Mouse (Mus musculus): ENCODE data around the gene Rab3gap1. TPM values are rescaled to one million over a fixed set of nuclear protein-coding genes. Genes with fewer than 3 reads are reported as not detected.

Rab3gap1 gene
- polyA plus RNA-seq, 1 experiment from 2014 or later = 24.2 TPM

DNA sequence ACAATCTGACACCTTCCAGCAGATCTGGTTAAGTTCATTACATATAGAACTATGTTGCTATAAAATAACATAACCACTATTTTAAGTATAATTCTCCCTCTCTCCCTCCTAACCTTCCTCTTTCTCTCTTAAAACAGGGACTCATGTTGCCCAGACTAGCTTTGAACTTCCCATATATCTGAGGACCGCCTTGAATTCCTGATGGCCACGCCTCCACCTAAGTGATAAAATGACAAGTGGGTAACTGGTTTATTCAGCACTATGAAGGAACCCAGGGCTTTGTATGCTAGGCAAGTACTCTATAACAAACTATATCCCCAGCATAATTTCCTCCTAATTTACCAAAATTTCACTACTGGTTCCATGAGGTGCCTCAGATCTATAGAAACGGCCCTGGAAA lies 94.8 kb downstream of the Rab3gap1 start:
- Histone ChIP-seq H3K27ac (no peak overlapping the region), H3K4me3 (no peak overlapping the region), H3K4me2 (replicated peaks) (no peak overlapping the region), H3K27me3 (no peaks in the 10 kb centered on the region), H3K9ac (no peak overlapping the region), H3K9me3 (no peaks in the 10 kb centered on the region), H3K36me3 (peaks cover 12% of the 10 kb centered on the region), H3K4me1 (peaks cover 7% of the 10 kb centered on the region; the same call in 1 of the 2 replicates)
- 82% methylated on average over 3 of the region's 3 CpGs for WGBS
- ATAC-seq (ENCODE audit: low FRiP score, low read depth) = no peak

DNA sequence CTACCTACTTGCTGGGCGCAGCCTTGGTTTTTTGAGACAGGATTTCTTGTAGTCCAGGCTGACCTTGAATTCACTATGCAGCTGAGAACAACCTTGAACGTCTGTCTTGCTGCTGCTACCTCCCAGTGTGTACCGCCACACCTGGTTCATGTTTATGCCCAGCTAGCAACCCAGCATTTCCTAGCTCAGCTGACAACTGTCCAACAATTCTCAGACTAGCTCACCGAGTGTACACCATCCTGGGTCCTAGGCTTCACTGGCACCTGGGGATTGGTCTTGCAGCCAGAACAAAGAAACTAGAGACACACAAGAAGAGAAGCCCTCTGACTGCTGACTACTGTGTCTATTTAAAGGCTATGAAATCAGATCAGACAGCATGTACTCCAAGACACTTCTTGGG lies 102.3 kb downstream of the Rab3gap1 start:
- no peaks in the 10 kb centered on the region for H3K9me3 ChIP-seq
- H3K27ac ChIP-seq = no peak overlapping the region
- no peak overlapping the region for H3K9ac ChIP-seq
- peaks cover 15% of the 10 kb centered on the region; the same call in 1 of the 2 replicates for H3K36me3 ChIP-seq
- no peaks in the 10 kb centered on the region for H3K27me3 ChIP-seq
- no peak overlapping the region for H3K4me3 ChIP-seq
- 0 out of 2 replicates have a peak, but pooled peaks cover 3% of the 10 kb centered on the region for H3K4me1 ChIP-seq
- WGBS = 78% methylated on average over 4 of the region's 4 CpGs
- H3K4me2 ChIP-seq (replicated peaks) = no peak overlapping the region
- ATAC-seq (ENCODE audit: low FRiP score, low read depth) = no peak

DNA sequence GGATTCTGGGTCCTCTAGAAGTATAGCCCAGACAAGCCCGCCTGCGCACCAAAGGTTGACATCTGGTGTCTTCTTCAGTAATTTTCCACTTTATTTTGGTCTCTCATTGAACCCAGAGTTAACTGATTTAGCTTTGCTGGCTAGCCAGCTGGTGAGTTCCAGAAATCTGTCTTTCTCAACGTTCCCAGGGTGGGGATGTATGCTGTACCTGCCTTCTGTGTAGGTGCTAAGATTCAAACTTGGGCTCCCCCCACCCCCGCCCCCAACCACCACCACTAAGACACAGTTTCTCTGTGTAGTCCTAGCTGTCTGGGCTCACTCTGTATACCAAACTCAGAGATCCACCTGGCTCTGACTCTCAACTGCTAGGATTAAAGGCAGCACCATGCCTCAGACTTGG lies 105.5 kb downstream of the Rab3gap1 start:
- Histone ChIP-seq H3K27ac (no peak overlapping the region), H3K9ac (no peak overlapping the region), H3K9me3 (no peaks in the 10 kb centered on the region), H3K36me3 (peaks cover 15% of the 10 kb centered on the region; the same call in 1 of the 2 replicates), H3K4me1 (0 out of 2 replicates have a peak, but pooled peaks cover 3% of the 10 kb centered on the region), H3K27me3 (no peaks in the 10 kb centered on the region), H3K4me2 (replicated peaks) (no peak overlapping the region), H3K4me3 (no peak overlapping the region)
- WGBS = 88% methylated on average over 4 of the region's 4 CpGs
- ATAC-seq (ENCODE audit: low FRiP score, low read depth) = no peak

DNA sequence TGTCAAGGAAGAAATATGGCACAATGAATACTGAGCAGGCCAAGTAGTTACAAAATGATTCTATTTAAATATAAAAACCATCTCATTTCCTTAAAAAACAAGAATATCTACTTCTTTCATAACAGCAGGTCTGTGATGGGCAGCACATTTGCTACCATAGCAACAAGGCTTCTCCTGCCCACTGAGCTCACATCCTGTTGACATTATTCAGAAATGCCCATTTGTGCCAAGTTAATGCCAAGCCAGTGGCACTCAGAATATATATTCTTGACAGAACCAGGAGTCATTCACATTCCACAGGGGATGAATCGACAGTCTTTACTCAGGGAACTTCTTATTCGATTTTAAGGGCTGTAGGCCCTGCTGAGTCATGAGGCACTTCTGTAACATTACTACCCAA lies 107.1 kb downstream of the Rab3gap1 start:
- H3K27me3 ChIP-seq = no peaks in the 10 kb centered on the region
- no peak overlapping the region for H3K9ac ChIP-seq
- no peak overlapping the region for H3K27ac ChIP-seq
- H3K36me3 ChIP-seq = peaks cover 6% of the 10 kb centered on the region; the same call in 1 of the 2 replicates
- no peaks in the 10 kb centered on the region for H3K9me3 ChIP-seq
- ATAC-seq (ENCODE audit: low FRiP score, low read depth) = no peak
- no peak overlapping the region for H3K4me2 ChIP-seq (replicated peaks)
- 0 out of 2 replicates have a peak, but pooled peaks cover 3% of the 10 kb centered on the region for H3K4me1 ChIP-seq
- H3K4me3 ChIP-seq = no peak overlapping the region
- WGBS = 83% methylated on average over 2 of the region's 2 CpGs

- Histone ChIP-seq H3K4me3 (no peak overlapping the region), H3K27me3 (no peaks in the 10 kb centered on the region), H3K27ac (no peak overlapping the region), H3K36me3 (peaks cover 3% of the 10 kb centered on the region; the same call in 1 of the 2 replicates), H3K9ac (no peak overlapping the region), H3K4me2 (replicated peaks) (no peak overlapping the region), H3K4me1 (0 out of 2 replicates have a peak, but pooled peaks cover 3% of the 10 kb centered on the region), H3K9me3 (no peaks in the 10 kb centered on the region)
- no peak for ATAC-seq (ENCODE audit: low FRiP score, low read depth)
- WGBS = 88% methylated on average over 6 of the region's 6 CpGs
These were observed 107.5 kb downstream of the Rab3gap1 start for GRCm38 (mm10) chr1:127976106-127976505.

DNA sequence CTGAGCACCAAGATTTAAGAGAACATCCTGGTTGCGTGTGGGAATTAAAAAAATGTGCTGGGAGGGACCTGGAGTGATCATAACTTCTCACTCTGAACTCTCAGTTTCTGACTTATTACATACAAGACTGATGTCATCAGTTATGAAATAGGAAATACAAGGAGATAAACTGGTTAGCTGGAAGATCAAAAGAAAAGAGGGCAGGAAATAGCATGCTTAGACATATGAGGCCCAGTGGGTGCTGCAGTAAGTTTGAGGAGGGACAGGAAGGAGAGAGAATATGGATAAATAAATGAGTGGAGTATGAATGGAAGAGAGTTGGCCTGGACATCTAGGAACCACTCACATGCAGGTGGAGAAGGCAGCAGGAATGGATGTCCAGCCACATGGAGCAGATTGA lies 109.6 kb downstream of the Rab3gap1 start:
- WGBS = 85% methylated on average over 1 of the region's 1 CpGs
- no peak overlapping the region for H3K27ac ChIP-seq
- no peak overlapping the region for H3K4me3 ChIP-seq
- no peak overlapping the region for H3K9ac ChIP-seq
- 0 out of 2 replicates have a peak, but pooled peaks cover 3% of the 10 kb centered on the region for H3K4me1 ChIP-seq
- no peak for ATAC-seq (ENCODE audit: low FRiP score, low read depth)
- H3K4me2 ChIP-seq (replicated peaks) = no peak overlapping the region
- H3K9me3 ChIP-seq = no peaks in the 10 kb centered on the region
- H3K27me3 ChIP-seq = no peaks in the 10 kb centered on the region
- no peaks in the 10 kb centered on the region; the same call in 1 of the 2 replicates for H3K36me3 ChIP-seq

GRCm38 (mm10) chr1:127980911-127981559 lies 112.5 kb downstream of the Rab3gap1 start:
- ATAC-seq (ENCODE audit: low FRiP score, low read depth) = no peak
- no peaks in the 10 kb centered on the region for H3K9me3 ChIP-seq
- H3K4me3 ChIP-seq = no peak overlapping the region
- 38% methylated on average over 2 of the region's 2 CpGs for WGBS
- H3K4me2 ChIP-seq (replicated peaks) = no peak overlapping the region
- no peaks in the 10 kb centered on the region for H3K4me1 ChIP-seq
- no peak overlapping the region for H3K9ac ChIP-seq
- H3K27me3 ChIP-seq = no peaks in the 10 kb centered on the region
- no peaks in the 10 kb centered on the region; the same call in 1 of the 2 replicates for H3K36me3 ChIP-seq
- H3K27ac ChIP-seq = no peak overlapping the region

- no peaks in the 10 kb centered on the region for H3K27me3 ChIP-seq
- H3K4me2 ChIP-seq (replicated peaks) = no peak overlapping the region
- H3K4me1 ChIP-seq = no peaks in the 10 kb centered on the region
- H3K9me3 ChIP-seq = no peaks in the 10 kb centered on the region
- H3K27ac ChIP-seq = no peak overlapping the region
- no peak for ATAC-seq (ENCODE audit: low FRiP score, low read depth)
- WGBS = 83% methylated on average over 3 of the region's 3 CpGs
- H3K9ac ChIP-seq = no peak overlapping the region
- H3K36me3 ChIP-seq = no peaks in the 10 kb centered on the region; the same call in 1 of the 2 replicates
- no peak overlapping the region for H3K4me3 ChIP-seq
These were observed 113.7 kb downstream of the Rab3gap1 start for GRCm38 (mm10) chr1:127982268-127982667.

- no peak for ATAC-seq (ENCODE audit: low FRiP score, low read depth)
- WGBS = 86% methylated on average over 5 of the region's 5 CpGs
These were observed 114.9 kb downstream of the Rab3gap1 start for GRCm38 (mm10) chr1:127983274-127983993.

DNA sequence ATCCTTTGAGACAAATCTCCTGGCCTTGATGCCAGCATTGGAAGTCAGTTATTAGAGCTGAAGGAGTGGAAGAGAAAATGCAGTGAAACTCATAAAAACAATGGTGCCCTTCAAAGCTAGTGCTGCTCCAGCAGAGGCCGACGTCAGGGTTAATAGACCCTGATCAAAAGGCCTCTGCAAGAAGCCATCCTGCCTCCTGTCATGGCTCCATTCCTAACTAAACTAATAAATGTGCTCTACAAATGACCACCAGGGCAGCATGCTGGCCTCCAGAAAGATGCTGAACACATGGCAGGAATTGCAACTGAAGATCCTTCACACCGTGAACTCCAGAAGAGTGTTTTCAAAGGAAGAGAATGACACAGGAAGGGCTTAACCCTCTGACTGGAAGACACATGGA lies 116.8 kb downstream of the Rab3gap1 start:
- H3K27ac ChIP-seq = no peak overlapping the region
- H3K4me1 ChIP-seq = 0 out of 2 replicates have a peak, but pooled peaks cover 3% of the 10 kb centered on the region
- peaks cover 4% of the 10 kb centered on the region for H3K36me3 ChIP-seq
- ATAC-seq (ENCODE audit: low FRiP score, low read depth) = no peak
- 16% methylated on average over 3 of the region's 3 CpGs for WGBS
- no peak overlapping the region for H3K4me3 ChIP-seq
- no peak overlapping the region for H3K4me2 ChIP-seq (replicated peaks)
- H3K9me3 ChIP-seq = no peaks in the 10 kb centered on the region
- H3K9ac ChIP-seq = no peak overlapping the region
- H3K27me3 ChIP-seq = no peaks in the 10 kb centered on the region

More at GRCm38 (mm10) chr1:127983274-127983993, 114.9 kb downstream of the Rab3gap1 start:
- Histone ChIP-seq H3K9me3 (no peaks in the 10 kb centered on the region), H3K4me2 (replicated peaks) (no peak overlapping the region), H3K4me1 (no peaks in the 10 kb centered on the region), H3K36me3 (peaks cover 3% of the 10 kb centered on the region), H3K9ac (no peak overlapping the region), H3K4me3 (no peak overlapping the region), H3K27ac (no peak overlapping the region), H3K27me3 (no peaks in the 10 kb centered on the region)

DNA sequence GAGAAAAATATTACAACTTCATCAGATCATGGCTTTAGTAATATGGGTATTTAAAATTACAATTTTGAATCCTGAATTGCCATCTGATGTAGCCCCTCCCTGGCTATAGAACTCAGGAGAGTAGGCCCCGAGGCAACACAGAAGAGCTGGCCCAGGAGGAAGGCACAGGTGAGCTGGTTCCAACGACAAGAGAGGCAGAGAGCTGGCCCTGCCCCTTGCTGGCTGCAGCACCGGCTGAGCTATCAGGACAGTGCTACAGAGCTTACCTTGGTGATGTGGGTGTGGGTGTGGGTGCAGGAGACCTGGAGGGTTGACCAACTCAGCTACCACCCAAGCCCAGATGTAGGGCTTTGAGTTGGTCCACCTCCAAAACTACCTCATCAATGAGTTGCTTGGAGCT lies 119.7 kb downstream of the Rab3gap1 start:
- no peaks in the 10 kb centered on the region for H3K9me3 ChIP-seq
- H3K4me3 ChIP-seq = no peak overlapping the region
- WGBS = 68% methylated on average over 3 of the region's 3 CpGs
- H3K36me3 ChIP-seq = peaks cover 11% of the 10 kb centered on the region
- H3K27ac ChIP-seq = no peak overlapping the region
- H3K27me3 ChIP-seq = no peaks in the 10 kb centered on the region
- no peak for ATAC-seq (ENCODE audit: low FRiP score, low read depth)
- H3K9ac ChIP-seq = no peak overlapping the region
- no peak overlapping the region for H3K4me2 ChIP-seq (replicated peaks)
- 0 out of 2 replicates have a peak, but pooled peaks cover 5% of the 10 kb centered on the region for H3K4me1 ChIP-seq

DNA sequence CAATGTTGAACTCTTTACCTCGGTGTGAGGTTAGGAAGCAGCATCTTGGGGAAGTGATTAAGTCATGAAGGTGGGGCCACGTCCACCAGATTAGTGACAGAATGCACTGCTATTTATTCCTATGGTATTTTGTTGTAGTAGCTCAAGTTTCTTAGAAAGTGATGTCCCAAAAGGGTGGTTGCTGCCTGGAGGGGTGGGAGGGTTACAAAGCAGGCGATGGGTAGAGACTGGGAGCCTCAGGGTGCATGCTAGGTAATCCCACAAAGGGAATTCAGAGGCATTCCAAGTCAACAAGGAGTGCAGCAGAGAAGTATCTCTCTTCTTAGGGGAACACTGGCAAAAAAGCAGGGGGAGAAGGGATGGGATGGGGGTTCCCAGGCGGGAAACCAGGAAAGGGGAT lies 120.8 kb downstream of the Rab3gap1 start:
- H3K4me3 ChIP-seq = no peak overlapping the region
- H3K4me2 ChIP-seq (replicated peaks) = no peak overlapping the region
- H3K27me3 ChIP-seq = no peaks in the 10 kb centered on the region
- WGBS = 78% methylated on average over 4 of the region's 4 CpGs
- ATAC-seq (ENCODE audit: low FRiP score, low read depth) = no peak
- H3K36me3 ChIP-seq = peaks cover 11% of the 10 kb centered on the region
- H3K9ac ChIP-seq = no peak overlapping the region
- no peak overlapping the region for H3K27ac ChIP-seq
- H3K9me3 ChIP-seq = no peaks in the 10 kb centered on the region
- H3K4me1 ChIP-seq = 0 out of 2 replicates have a peak, but pooled peaks cover 5% of the 10 kb centered on the region

Data from limb, embryonic 13.5 days (tissue).